Mouse (Mus musculus): ENCODE data around the gene Ift140.

Ift140 gene

DNA sequence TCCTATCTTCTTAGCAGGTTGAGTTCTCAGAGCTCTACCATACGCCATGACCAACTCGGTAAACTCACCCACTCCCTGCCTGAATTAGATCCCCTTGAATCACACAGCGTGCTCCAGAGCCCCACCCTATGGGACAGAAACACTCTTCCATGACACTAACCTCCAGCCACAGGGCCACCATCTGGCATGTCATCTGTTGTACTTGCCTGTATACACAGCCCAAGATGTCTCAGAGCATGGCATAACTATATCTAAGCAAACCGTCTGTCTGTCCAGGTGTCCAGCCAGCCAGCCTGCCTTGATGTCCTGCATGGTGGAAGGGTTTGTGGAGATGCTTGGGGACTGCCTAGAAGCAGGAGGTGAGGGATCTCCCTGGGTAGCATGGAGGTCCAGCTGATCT, 61.0 kb downstream of the Ift140 start:
- no peak for DNase-seq (ENCODE audit: low spot score in 2 of 2)

DNA sequence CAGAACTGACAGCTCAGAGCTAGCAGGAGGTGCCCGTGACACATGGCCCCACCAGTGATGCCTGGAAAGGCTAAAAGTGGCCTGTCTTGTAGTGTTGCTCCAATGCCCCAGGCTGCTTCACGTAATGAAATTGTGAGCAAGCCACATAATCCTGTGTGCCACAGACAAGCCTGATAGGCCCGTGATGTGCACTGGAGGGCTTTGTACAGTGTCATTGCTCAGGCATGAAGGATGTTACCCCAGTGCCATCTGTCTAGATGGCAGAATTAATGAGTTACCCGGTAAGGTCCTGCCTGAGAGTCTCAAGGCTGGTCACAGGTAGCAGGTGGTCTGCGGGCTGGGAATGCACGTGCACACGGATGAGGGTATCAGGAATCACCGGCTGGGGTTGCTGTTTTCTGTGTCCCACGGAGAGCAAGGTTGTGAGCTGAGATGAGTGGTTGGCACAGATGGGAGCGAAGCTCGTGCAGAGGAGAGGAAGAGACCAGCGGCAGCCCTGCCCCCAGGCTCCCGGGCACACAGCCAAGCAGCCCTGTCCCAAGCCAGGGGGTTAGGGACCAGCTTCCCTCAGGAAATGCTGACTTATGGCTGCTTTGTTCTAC, 62.0 kb downstream of the Ift140 start:
- DNase-seq (ENCODE audit: low spot score in 2 of 2): peak in 1 of 2 experiments; percentile 56

DNA sequence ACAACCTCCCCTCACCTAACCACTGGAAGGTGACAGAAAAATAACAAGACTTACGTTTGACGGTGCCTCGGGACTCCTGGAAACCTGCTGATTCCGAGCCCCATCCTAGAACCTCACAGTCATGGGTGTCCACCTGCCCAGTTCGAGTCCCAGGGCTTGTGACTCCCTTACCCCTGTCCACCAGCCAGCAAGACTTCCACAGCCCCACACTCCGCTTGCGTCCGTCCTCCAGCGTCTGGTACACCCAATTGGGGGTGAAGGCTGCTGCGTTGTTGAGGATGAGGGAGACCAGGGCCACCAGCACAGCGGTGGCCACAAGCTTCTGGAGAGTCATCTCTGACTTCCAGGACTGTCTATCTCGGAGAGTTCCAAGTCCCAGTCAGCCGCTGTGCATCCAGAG, 64.3 kb downstream of the Ift140 start:
- no peak for DNase-seq (ENCODE audit: low spot score in 2 of 2)

DNA sequence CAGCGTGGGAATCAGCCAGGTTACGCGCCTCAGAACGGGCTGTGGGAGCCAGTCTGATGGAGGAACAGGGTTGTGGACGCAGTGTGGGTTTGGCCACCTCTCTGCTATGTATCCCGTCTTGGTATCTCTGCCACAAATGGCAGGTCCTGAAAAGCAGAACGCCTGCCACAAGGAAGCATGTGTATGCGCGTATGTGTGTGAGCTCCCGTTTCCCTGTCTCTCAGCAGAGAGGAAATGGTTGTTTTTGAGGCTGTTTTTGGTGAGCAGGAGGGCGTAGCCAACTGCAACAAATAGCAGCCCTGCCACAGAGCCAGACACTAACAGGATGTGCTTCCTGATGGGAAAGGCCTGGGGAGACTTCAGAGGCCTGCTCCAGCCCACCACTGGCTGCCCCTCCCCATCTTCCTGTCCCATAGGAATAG, 65.1 kb downstream of the Ift140 start:
- DNase-seq (ENCODE audit: low spot score in 2 of 2): no peak

DNA sequence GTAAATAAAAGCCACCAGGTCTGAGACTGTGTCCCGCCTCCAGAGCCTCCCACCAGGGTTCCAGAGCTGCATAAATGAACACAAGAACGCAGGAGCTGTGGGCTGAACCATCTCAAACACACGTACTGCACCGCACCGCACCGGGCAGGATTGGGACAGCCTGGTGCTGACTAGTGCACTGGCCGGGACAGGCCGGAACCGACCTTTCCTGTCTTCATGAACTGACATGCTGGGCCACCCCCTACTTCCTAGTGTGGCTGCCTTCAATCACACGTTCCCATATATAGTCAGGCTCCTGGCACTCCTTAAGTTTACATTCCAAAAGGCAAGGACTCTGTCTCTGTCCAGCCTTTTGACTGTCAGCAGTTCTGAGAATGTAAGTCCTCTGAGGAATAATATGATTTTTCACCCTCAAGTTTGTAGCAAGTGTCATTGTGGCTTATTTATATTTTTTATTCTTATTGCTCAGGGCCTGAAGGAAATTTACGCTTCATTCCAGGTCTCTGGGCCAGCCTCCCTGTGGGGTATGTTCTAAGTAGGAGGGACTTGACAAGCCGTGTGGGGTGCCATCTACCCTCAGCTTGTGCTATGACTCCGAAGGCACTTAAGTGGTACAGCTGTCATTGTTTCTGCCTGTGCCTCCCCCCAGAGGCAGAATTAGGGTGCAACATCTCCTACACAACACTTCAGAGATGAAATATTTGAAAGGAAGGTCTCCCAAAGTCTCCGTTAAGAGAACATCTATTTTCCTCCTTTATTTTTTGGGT, 66.4 kb downstream of the Ift140 start:
- DNase-seq (ENCODE audit: low spot score in 2 of 2): no peak

DNA sequence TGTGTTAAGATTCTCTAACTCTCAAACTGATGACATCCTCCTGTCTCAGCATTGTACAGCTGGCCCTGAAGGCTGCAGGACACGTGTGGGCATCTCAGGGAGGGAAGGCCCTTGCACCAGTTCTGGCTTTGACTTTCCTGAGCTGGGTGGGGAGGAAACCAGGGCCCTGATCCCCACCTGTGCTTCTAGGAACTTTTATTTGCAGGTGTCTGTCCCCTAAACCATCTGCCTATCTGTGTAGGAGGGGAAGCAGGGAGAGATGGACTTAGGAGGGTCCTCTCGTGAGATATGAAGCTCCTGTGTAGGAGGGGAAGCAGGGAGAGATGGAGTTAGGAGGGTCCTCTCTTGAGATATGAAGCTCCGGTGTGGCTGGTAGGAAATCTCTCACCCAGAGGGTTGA, 67.0 kb downstream of the Ift140 start:
- no peak for DNase-seq (ENCODE audit: low spot score in 2 of 2)

DNA sequence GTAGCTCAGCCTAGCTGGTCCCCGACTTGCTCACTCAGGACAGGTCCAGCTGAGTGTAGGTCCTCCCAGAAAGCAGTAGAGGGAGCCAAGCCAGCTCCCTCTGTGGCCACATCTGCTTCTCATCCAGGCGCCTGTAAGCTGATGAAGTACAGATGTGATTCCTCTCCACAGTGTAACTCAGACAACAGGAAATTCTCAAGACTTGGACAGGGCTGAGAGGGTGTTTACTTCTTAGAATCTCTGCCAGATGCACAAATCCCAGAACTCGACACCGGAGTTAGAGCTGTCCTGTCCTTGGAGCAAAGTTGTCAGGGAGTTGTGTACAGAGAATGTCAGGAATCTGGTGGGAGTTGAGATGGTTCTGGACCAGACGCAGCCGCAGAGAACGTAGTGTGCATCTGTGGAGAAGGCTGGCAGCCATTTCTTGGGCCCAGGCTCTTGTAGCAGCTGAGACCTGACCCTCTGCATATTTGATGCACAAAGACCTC, 67.6 kb downstream of the Ift140 start, which contains the start of gene Tmem204:
Gene Tmem204 (minus strand): TSS at position 148 of the 488 bp plus-strand sequence.
- no peak for DNase-seq (ENCODE audit: low spot score in 2 of 2)

DNA sequence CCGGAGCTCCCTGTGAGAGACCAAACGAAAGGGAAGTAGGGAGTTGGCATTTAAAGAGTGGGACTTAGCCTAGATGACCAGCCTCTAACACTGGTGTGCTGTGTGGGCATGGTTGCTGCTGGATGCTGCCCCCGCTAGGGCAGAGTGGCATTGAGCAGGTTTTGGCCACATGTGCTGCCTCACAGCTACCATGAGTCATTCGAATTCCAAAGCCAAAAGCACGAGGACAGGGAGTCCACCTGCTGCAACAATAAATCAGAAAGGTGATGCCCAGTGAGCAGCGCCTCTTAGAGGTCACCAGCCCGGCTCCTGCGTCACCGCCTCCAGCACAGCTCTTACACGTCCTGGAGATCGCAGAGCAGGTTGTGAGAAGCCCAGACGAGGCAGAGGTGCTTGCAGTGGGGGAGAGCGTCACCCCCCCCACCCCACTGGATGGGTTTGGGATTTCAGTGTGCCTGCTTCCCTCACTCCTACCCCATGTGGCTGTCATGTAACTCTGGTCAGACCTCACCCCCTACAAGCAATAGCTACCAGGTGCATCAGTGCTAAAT, 69.0 kb downstream of the Ift140 start:
- DNase-seq (ENCODE audit: low spot score in 2 of 2): no peak

DNA sequence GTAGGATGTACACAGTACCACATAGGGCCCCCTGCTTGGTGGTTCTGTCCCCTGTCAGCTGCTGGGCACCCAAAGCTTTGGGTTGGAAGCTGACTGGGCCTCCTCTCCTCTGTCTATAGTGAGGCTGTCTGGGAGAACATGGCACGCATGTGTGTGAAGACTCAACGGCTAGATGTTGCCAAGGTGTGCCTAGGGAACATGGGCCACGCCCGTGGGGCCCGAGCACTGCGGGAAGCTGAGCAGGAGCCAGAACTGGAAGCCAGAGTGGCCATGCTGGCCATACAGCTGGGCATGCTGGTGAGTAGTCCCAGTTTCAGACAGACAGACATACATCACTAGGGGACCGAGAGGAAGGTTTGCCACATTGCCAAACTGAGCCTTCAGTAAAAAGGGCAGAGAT, 70.8 kb downstream of the Ift140 start:
- peak; percentile 47 to 51 for DNase-seq (ENCODE audit: low spot score in 2 of 2)

DNA sequence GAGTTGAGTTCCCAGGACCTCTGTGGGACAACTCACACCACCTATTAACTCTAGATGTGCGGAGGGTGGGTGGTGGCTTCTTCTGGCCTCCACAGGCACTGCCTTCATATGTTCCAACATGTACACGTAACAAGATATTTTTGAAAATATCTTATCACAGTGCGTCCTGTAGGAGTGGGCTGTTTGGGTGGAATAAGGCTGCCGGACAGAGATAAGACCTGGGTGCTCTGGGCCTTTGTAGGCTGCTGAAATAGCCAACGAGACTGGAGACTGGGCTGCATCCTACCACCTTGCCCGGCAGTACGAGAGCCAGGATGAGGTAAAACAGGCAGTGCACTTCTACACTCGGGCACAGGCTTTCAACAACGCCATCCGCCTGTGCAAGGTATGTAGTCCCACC, 73.3 kb downstream of the Ift140 start:
- peak in 1 of 2 experiments; percentile 52 for DNase-seq (ENCODE audit: low spot score in 2 of 2)

DNA sequence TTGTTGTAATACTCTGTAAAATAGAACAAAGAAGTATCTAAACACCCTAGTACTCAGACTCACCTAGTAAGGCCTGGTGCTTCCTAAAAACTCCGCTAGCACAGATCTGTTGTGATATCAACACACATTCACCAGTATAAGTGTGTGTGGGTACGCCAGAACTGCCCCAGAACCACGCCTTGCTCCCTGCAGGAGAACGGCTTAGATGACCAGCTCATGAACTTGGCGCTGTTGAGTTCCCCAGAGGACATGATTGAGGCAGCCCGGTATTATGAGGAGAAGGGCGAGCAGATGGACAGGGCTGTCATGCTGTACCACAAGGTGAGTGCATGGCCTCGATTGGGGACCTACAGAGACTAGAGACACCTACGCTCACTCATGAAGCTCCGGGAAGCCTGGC, 74.6 kb downstream of the Ift140 start:
- DNase-seq (ENCODE audit: low spot score in 2 of 2): no peak

DNA sequence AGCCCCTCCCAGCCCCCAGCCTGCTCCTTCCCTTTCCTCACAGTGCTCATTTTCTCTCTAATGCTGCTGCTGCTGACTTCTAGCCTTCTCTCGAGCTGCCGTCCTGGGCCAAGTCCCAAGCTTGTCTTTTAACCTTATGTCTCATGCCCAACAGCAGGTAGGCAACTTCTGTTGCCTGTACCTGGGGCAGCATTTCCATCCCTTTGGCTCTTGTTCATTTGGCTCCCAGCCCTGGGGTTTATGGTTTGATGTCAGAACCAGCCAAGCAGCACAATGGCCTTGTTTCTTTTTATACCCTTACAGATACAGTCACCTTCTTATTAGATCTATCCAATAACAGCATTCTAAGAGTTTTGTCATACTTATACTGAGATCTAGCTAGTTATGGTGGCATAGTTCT, 80.3 kb downstream of the Ift140 start:
- DNase-seq (ENCODE audit: low spot score in 2 of 2): no peak

DNA sequence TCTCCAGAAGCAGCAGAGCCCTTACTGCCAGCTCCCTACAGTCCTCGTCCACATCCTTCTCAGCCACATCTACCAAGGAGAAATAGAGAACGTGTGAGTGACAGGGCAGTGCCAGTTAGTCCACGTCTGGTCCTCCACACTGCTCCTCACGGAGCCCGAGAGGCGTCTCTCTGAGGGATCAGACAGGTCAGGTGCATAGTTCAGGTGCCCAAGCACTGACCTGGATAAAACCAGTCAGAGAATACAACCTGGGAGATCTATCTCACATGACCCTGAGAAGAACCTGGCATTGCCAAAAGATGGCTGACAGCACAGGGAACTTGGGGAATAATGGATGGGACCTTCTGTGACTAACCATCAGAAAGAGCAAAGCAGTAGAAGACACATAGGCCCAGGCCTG, 84.2 kb downstream of the Ift140 start:
- no peak for DNase-seq (ENCODE audit: low spot score in 2 of 2)

DNA sequence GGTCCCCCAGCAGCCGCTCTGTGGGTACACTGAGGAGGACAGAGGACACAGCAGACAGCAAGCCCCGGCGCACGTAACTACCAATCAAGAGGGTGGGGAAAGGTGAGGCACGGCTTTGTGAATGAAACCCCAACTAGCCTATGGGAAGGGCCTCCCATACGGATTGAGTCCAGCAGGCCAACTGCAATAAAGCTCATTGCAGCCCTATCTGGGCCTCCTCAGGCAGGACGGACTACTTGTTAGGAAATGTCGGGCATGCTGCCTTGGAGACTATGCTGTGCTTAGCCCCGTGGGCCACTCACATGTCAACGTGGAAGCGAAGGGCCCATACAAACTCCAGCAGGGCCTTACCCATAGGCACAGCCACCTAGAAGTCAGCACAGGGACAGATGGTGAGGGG, 85.5 kb downstream of the Ift140 start:
- no peak for DNase-seq (ENCODE audit: low spot score in 2 of 2)

DNA sequence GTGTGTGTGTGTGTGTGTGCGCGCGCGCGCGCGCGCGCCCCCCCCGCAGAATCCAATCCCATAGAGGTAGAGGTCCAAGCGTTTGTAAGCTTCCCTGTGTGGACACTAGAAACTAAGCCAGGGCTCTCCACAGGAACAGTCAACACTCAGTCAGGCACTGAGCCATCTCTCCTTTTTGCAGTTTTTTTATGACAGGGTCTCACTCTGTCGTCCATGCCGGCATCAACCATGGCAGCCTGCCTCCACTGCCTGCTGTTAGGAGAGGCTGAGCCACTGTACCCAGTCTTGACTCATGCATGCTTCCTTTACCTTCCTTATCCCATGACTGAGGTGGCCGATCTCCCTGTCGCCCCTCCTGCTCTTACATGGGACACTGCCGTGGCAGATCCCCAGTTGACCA, 91.9 kb downstream of the Ift140 start:
- no peak for DNase-seq (ENCODE audit: low spot score in 2 of 2)

DNA sequence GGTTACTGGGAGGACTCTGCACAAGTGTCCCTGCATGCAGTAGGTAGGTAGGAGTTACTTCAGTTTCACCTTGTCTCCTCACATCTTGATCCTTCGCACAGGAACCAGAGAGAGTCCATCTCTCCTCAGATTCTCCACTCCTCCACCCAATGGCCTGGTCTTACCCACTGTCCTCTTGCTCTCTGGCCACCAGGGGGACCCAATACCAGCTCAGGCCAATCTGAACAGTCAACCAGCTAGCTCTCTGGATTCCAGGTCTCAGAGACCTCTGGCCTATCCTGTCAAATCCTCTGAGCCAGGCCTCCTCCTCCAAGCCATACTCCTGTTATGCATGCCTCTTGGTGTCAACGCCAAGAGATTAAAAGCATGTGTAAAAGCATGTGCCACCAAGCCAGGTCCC, 93.7 kb downstream of the Ift140 start:
- DNase-seq (ENCODE audit: low spot score in 2 of 2): peak in 1 of 2 experiments; percentile 67

DNA sequence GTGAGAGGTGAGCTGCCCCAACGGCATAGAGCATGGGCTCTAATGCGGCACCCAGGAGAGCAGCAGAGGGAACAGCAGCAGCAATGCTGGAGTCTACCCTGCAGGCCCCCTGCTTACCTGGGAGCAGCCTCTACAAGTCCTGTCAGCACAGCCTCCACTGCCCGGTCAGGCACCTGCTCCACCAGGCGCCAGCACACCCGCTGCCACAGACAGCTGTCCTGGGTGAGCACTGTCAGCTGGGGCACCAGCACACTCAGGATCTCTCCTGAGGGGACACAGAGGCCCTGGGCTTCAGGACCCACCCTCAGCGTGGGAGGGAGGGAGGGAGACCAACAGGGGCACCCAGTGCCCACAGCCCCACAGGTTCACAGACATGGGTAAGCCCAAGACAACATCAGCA, 94.7 kb downstream of the Ift140 start:
- no peak for DNase-seq (ENCODE audit: low spot score in 2 of 2)

DNA sequence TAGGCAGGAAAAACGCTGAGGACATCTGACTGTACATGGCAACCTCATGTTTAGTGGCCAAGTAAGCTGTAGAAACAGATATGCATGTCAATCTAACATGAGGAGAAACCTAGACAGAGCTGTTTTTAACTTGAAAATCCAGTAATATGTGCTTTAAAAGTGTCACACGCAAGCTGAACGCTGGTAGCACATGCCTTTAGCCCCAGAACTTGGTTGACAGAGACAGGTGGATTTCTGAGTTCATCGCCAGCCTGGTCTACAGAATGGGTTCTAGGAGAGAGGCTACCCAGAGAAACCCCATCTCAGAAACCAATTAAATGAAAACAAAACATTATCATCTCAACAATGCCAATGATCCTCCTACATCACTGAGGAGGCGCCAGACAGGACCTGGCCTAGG, 95.3 kb downstream of the Ift140 start:
- DNase-seq (ENCODE audit: low spot score in 2 of 2): no peak

DNA sequence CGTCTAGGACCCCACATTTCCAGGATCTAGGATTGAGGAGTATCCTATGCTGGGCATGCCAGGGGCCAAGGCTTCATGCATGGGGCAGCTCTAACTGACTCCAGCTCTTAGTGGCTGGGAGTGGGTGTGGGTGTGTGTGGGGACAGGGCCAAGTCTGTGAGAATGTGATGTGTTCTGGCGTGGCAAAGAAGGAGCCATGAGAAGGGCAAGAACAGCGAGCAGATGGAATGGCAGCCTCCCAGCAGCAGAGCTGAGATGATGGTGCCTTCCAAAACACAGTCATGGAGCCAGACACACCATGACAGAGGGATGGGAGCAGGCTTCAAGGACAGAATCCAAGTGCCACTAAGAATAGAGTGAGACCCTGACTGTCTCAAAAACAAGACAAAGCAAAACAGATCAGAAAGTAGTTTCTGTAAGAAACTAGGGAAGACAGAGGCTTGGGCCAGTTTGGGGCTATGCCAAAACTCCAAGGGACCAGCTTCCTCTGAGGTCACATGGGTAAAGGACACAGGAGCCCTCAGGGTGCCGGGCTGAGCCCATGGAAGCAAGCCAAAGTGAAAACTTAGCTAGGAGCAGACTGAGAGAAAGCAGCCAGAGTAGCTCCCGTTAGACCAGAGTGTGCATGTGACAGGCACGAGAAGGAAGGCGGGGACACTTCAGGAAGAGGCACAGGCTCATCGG, 96.0 kb downstream of the Ift140 start:
- no peak for DNase-seq (ENCODE audit: low spot score in 2 of 2)

DNA sequence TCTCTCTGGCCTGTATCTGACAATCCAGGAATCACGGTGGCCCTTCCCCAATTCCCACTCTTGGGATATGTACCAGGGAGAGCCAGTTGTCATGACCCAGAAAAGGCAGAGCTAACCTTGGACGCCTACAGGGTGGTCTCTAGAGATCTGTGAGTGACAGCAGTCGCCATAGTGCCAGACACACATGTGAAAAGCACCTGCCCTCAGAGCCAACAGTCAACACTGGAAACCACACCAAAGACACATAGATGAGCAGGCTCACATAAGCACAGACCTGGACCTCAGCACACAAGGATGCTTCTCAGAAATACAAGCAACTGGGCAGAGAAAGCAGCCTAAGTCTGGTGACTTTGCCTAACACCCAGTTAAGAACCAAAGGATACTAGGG, 96.5 kb downstream of the Ift140 start:
- no peak for DNase-seq (ENCODE audit: low spot score in 2 of 2)

DNA sequence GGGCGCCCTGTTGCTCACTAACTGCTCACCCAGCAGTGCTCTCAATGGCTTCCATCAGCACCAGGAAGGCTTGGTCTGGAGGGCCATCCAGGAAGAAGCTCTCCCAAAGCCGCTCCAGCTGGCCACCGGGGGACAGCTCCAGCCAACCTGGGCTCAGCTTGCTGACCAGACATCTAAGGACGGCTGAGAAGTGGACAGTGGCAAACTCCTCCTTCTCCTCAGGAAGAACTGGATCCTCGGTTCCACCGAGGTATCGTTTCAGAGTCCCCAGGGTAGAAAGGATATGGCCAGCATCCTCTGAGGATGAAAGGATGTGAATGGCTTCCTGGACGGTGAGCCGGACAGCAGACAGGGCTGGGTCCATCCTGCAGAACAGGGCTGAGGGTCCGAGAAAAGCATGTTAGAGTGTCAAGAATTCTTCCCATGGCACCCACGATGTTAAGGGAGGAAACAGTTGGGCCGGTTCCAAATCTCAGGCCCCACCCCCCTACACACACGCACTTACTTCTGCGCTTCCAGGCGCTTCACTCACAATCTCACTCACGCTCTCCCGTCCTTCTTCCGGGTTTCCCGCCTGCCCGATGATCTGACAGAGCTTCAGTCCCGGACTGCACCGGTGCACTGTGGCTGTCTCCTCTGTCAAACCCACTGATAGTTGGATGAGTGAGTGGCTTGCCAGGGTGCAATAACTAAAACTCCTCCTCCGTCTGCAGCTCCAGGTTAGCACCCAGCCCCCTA, 99.2 kb downstream of the Ift140 start:
- peak in 1 of 2 experiments; percentile 61 for DNase-seq (ENCODE audit: low spot score in 2 of 2)
